Mouse (Mus musculus): Measurements from ENCODE around the gene Klhl35.

GRCm38 (mm10) chr7:99432863-99433262 is 32.9 kb upstream of the Klhl35 start:
- TF ChIP-seq POLR2A (IDR thresholded peaks at IDR 0.05; ENCODE audit: insufficient read depth, low read depth, low read length) (no peak), CTCF (IDR thresholded peaks at IDR 0.05) (no peak), EP300 (IDR thresholded peaks at IDR 0.05; ENCODE audit: insufficient read depth, low read depth, low read length) (no peak)

Data from heart, adult 2 months (tissue).